Mouse (Mus musculus) ES-E14 (cell line): ENCODE measurements around the gene Gc.

Source experiments
- CHD2 ChIP-seq: IDR thresholded peaks from 2 replicates; pipeline ENCODE4 v1.6.1; 2014; ENCODE audit warnings: mild to moderate bottlenecking, low read depth, low read length, inconsistent platforms
- HCFC1 ChIP-seq: IDR thresholded peaks from 2 replicates; pipeline ENCODE4 v1.6.1; 2012; ENCODE audit warnings: low read length, inconsistent platforms, borderline replicate concordance; ENCODE audit not compliant: insufficient read depth
- MAFK ChIP-seq: IDR thresholded peaks from 2 replicates; pipeline ENCODE4 v1.6.1; 2014; ENCODE audit warnings: mild to moderate bottlenecking, low read depth, low read length, inconsistent platforms; ENCODE audit not compliant: insufficient read depth
- ZNF384 ChIP-seq: IDR thresholded peaks from 2 replicates; pipeline ENCODE4 v1.6.1; 2012; ENCODE audit warnings: low read depth, low read length, inconsistent platforms

GRCm38 (mm10) chr5:89470483-89470882 is 12.8 kb upstream of the Gc start:
- TF ChIP-seq HCFC1 (no peak), CHD2 (no peak), ZNF384 (no peak), MAFK (no peak)
